Mouse (Mus musculus) yolk sac, embryonic 10.5 days (tissue): ENCODE measurements around the gene Esyt2.
A peak's percentile ranks its signal among the peaks of the same experiment; 100 is the strongest.

Experiments
- DNase-seq: peaks from one replicate; pipeline ENCODE4 v3.0.0-alpha.2; 2017; ENCODE audit warnings: low spot score

Gene Esyt2

GRCm38 (mm10) chr12:116280149-116280652, 795 bp upstream of the Esyt2 start:
- DNase-seq, result no peak

GRCm38 (mm10) chr12:116281427-116282281, 658 bp downstream of the Esyt2 start:
- DNase-seq, result peak; percentile 71

GRCm38 (mm10) chr12:116282856-116283255, 1.9 kb downstream of the Esyt2 start:
- DNase-seq, result no peak

GRCm38 (mm10) chr12:116283511-116283910, 2.5 kb downstream of the Esyt2 start:
- DNase-seq, result no peak

GRCm38 (mm10) chr12:116293185-116293584, 12.2 kb downstream of the Esyt2 start:
- no peak for DNase-seq

- no peak for DNase-seq
Measured at GRCm38 (mm10) chr12:116293599-116294292, 12.8 kb downstream of the Esyt2 start.

GRCm38 (mm10) chr12:116299906-116300305, 18.9 kb downstream of the Esyt2 start:
- DNase-seq, result no peak

- no peak for DNase-seq
Measured at GRCm38 (mm10) chr12:116302181-116302580, 21.2 kb downstream of the Esyt2 start.

GRCm38 (mm10) chr12:116306042-116306441, 25.0 kb downstream of the Esyt2 start:
- no peak for DNase-seq

- no peak for DNase-seq
Measured at GRCm38 (mm10) chr12:116307870-116308269, 26.9 kb downstream of the Esyt2 start.

GRCm38 (mm10) chr12:116308612-116309011, 27.6 kb downstream of the Esyt2 start:
- DNase-seq, result no peak

GRCm38 (mm10) chr12:116313816-116314215, 32.8 kb downstream of the Esyt2 start:
- DNase-seq, result no peak

- DNase-seq, result no peak
Measured at GRCm38 (mm10) chr12:116315498-116315897, 34.5 kb downstream of the Esyt2 start.

- DNase-seq, result no peak
Measured at GRCm38 (mm10) chr12:116317818-116318217, 36.8 kb downstream of the Esyt2 start.

- no peak for DNase-seq
Measured at GRCm38 (mm10) chr12:116325545-116325944, 44.5 kb downstream of the Esyt2 start.

GRCm38 (mm10) chr12:116326159-116326558, 45.2 kb downstream of the Esyt2 start:
- no peak for DNase-seq

- DNase-seq, result no peak
Measured at GRCm38 (mm10) chr12:116334253-116334652, 53.3 kb downstream of the Esyt2 start.

- DNase-seq, result no peak
Measured at GRCm38 (mm10) chr12:116340160-116340559, 59.2 kb downstream of the Esyt2 start.

GRCm38 (mm10) chr12:116348755-116349286, 67.8 kb downstream of the Esyt2 start:
- DNase-seq, result no peak

- no peak for DNase-seq
Measured at GRCm38 (mm10) chr12:116349376-116349775, 68.4 kb downstream of the Esyt2 start.

GRCm38 (mm10) chr12:116351022-116351421, 70.0 kb downstream of the Esyt2 start:
- DNase-seq, result no peak

- DNase-seq, result peak; percentile 8
Measured at GRCm38 (mm10) chr12:116352404-116352803, 71.4 kb downstream of the Esyt2 start.

GRCm38 (mm10) chr12:116354694-116355093, 73.7 kb downstream of the Esyt2 start:
- DNase-seq, result no peak
